Mouse (Mus musculus) E14TG2a.4 (cell line): ENCODE measurements at regions not wholly inside any gene's neighbourhood (a gene's known extent, or its start where the extent isn't known, plus 50 kb on each side); places are given as distances from the start of the nearest gene placed in this dataset.

Source experiments
- H3K27me3 ChIP-seq: 2 replicates; pipeline ENCODE4 v1.6.1; 2014; ENCODE audit warnings: low read length, control low read depth; ENCODE audit not compliant: insufficient read depth
- H3K36me3 ChIP-seq: 2 replicates; pipeline ENCODE4 v1.6.1; 2014; ENCODE audit warnings: low read length, control low read depth; ENCODE audit not compliant: insufficient read depth
- H3K4me1 ChIP-seq: replicated peaks from 2 replicates; pipeline ENCODE4 v1.6.1; 2014; ENCODE audit warnings: low read depth, low read length, control low read depth
- H3K4me3 ChIP-seq: replicated peaks from 2 replicates; pipeline ENCODE4 v1.5.1; 2014; ENCODE audit warnings: mild to moderate bottlenecking, low read length
- H3K9me3 ChIP-seq: 2 replicates; pipeline ENCODE4 v1.6.1; 2014; ENCODE audit warnings: low read length, control low read depth
- CTCF ChIP-seq: conservative IDR thresholded peaks from 2 replicates; pipeline ENCODE4 v1.5.1; 2014; ENCODE audit warnings: low read length
- NANOG ChIP-seq: IDR thresholded peaks from 2 replicates; pipeline ENCODE4 v1.6.1; 2014; ENCODE audit warnings: borderline replicate concordance, low read length, mixed read lengths
- POU5F1 ChIP-seq: IDR thresholded peaks from 2 replicates; pipeline ENCODE4 v1.6.1; 2014; ENCODE audit warnings: low read length, borderline replicate concordance

DNA sequence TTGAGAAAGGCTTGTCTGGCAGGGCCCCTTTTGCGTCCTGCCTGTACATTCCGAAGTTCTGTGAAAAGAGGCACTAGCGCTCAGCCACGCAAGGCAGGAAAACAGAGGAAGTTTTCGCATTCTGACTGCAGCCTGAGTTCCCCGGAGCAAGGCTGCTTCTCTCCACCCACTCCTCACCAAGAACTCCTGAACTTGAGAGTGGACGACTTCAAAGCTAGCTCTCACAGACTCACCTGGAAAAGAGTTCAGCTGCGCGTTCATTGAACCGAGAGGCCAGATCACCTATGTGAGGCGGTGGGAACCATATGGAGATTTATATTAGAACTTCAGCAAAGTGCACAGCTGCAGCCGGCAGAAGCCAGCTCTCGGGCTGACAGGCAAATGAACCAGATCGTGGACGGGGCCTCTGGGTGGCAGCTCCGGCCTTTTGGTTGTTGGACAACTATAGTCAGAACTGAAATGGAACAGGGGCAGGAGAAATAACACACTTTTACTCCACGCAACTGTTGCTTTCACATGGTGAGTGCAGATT lies 272.7 kb downstream of the Gm11146 start:
- H3K36me3 ChIP-seq = no peaks in the 10 kb centered on the region
- no peaks in the 10 kb centered on the region for H3K27me3 ChIP-seq
- no peak overlapping the region for H3K4me3 ChIP-seq
- H3K9me3 ChIP-seq = no peaks in the 10 kb centered on the region
- H3K4me1 ChIP-seq = no peaks in the 10 kb centered on the region
- TF ChIP-seq NANOG (no peak), POU5F1 (no peak), CTCF (no peak)

- H3K36me3 ChIP-seq = no peaks in the 10 kb centered on the region
- no peaks in the 10 kb centered on the region for H3K4me1 ChIP-seq
- no peaks in the 10 kb centered on the region for H3K9me3 ChIP-seq
- no peaks in the 10 kb centered on the region for H3K27me3 ChIP-seq
- H3K4me3 ChIP-seq = no peak overlapping the region
- TF ChIP-seq NANOG = no peak
- TF ChIP-seq CTCF = no peak
- TF ChIP-seq POU5F1 = no peak
Measured at GRCm38 (mm10) chr16:77328628-77329159, 273.2 kb downstream of the Gm11146 start.

DNA sequence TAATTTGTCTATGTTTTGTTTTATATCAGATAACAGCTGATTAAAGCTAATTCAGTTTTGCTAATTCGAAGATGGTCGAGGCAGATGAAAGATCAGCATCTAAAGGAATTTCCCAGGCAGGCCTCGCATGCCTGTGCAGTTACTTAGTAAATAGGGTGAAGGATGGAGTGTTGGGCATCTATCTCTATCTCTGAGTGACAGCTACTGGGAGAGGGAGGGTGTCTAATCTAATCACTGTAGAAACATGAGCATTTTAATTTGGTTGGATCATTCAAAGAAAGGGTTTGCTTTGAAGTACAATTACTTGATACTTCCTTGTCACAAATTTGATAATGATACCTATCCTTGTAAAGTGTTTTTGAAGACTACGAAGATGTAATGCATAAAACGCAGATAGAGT lies 273.8 kb downstream of the Gm11146 start:
- no peaks in the 10 kb centered on the region for H3K9me3 ChIP-seq
- TF ChIP-seq CTCF = no peak
- no peak for TF ChIP-seq NANOG
- no peak for TF ChIP-seq POU5F1
- no peaks in the 10 kb centered on the region for H3K27me3 ChIP-seq
- H3K36me3 ChIP-seq = no peaks in the 10 kb centered on the region
- H3K4me1 ChIP-seq = no peaks in the 10 kb centered on the region
- no peak overlapping the region for H3K4me3 ChIP-seq

DNA sequence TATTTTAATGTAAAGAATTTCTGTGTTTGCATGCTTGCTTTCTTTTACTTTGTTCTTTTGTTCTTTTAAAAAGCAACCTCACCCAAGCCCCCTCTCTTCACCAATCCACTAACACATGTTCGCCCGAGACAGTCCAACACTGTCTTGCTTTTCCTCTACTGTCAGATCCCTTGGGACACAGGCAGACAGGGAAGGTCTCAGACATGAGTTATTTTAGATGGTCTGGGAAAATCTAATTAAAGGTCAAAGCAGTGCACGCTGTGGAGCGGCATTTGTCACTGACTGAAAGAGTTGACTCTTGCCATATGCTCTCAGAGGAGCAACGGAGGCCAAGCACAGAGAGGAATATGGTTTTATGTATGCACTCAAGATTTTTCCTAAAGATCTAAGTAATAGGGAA lies 279.6 kb downstream of the Gm11146 start:
- TF ChIP-seq CTCF = no peak
- TF ChIP-seq NANOG = no peak
- TF ChIP-seq POU5F1 = no peak
- Histone ChIP-seq H3K9me3 (no peaks in the 10 kb centered on the region), H3K27me3 (no peaks in the 10 kb centered on the region), H3K36me3 (no peaks in the 10 kb centered on the region), H3K4me1 (no peaks in the 10 kb centered on the region), H3K4me3 (no peak overlapping the region)

GRCm38 (mm10) chr16:77318150-77318549 lies 283.7 kb downstream of the Gm11146 start:
- TF ChIP-seq CTCF = no peak
- no peak for TF ChIP-seq NANOG
- TF ChIP-seq POU5F1 = no peak
- Histone ChIP-seq H3K4me1 (no peaks in the 10 kb centered on the region), H3K27me3 (no peaks in the 10 kb centered on the region), H3K4me3 (no peak overlapping the region), H3K36me3 (no peaks in the 10 kb centered on the region), H3K9me3 (no peaks in the 10 kb centered on the region)

GRCm38 (mm10) chr16:77315354-77315753 lies 286.5 kb downstream of the Gm11146 start:
- H3K4me1 ChIP-seq = no peaks in the 10 kb centered on the region
- H3K9me3 ChIP-seq = no peaks in the 10 kb centered on the region
- TF ChIP-seq POU5F1 = no peak
- no peak for TF ChIP-seq CTCF
- TF ChIP-seq NANOG = no peak
- H3K36me3 ChIP-seq = no peaks in the 10 kb centered on the region
- no peak overlapping the region for H3K4me3 ChIP-seq
- no peaks in the 10 kb centered on the region for H3K27me3 ChIP-seq

- no peaks in the 10 kb centered on the region for H3K9me3 ChIP-seq
- H3K27me3 ChIP-seq = no peaks in the 10 kb centered on the region
- no peaks in the 10 kb centered on the region for H3K4me1 ChIP-seq
- TF ChIP-seq NANOG = no peak
- TF ChIP-seq CTCF = no peak
- TF ChIP-seq POU5F1 = no peak
- H3K4me3 ChIP-seq = no peak overlapping the region
- no peaks in the 10 kb centered on the region for H3K36me3 ChIP-seq
Measured at GRCm38 (mm10) chr16:77313195-77313594, 288.7 kb downstream of the Gm11146 start.

- no peaks in the 10 kb centered on the region for H3K36me3 ChIP-seq
- no peaks in the 10 kb centered on the region for H3K4me1 ChIP-seq
- TF ChIP-seq CTCF = no peak
- TF ChIP-seq POU5F1 = no peak
- no peak for TF ChIP-seq NANOG
- no peak overlapping the region for H3K4me3 ChIP-seq
- no peaks in the 10 kb centered on the region for H3K9me3 ChIP-seq
- H3K27me3 ChIP-seq = no peaks in the 10 kb centered on the region
Measured at GRCm38 (mm10) chr16:77301270-77302171, 288.0 kb downstream of the Usp25 start.

GRCm38 (mm10) chr16:77300572-77301213 lies 287.2 kb downstream of the Usp25 start:
- TF ChIP-seq CTCF = no peak
- TF ChIP-seq POU5F1 = no peak
- TF ChIP-seq NANOG = no peak

More at GRCm38 (mm10) chr16:77300572-77301213, 287.2 kb downstream of the Usp25 start:
- H3K27me3 ChIP-seq = no peaks in the 10 kb centered on the region
- no peaks in the 10 kb centered on the region for H3K9me3 ChIP-seq
- H3K4me1 ChIP-seq = no peaks in the 10 kb centered on the region
- H3K4me3 ChIP-seq = no peak overlapping the region
- no peaks in the 10 kb centered on the region for H3K36me3 ChIP-seq
